Mouse (Mus musculus) cortical plate, adult 2 months (tissue): ENCODE data around the gene Zscan22.
"Not testable (repeated sequence)": the region's sequence is repeated elsewhere in the genome, so short reads cannot be mapped to it uniquely, and the experiment has no call there.

Source experiments
- CTCF ChIP-seq: fragments of 200-500 bp; IDR thresholded peaks from 2 replicates; pipeline ENCODE4 v1.5.1; 2011; ENCODE audit warnings: mild to moderate bottlenecking, control low read depth, low read length; ENCODE audit not compliant: insufficient read depth; ENCODE audit errors: extremely low read depth
- POLR2A ChIP-seq: fragments of 200-500 bp; IDR thresholded peaks from 2 replicates; pipeline ENCODE4 v1.6.1; 2011; ENCODE audit warnings: mild to moderate bottlenecking, low read length, control low read depth; ENCODE audit not compliant: insufficient read depth; ENCODE audit errors: extremely low read depth

DNA sequence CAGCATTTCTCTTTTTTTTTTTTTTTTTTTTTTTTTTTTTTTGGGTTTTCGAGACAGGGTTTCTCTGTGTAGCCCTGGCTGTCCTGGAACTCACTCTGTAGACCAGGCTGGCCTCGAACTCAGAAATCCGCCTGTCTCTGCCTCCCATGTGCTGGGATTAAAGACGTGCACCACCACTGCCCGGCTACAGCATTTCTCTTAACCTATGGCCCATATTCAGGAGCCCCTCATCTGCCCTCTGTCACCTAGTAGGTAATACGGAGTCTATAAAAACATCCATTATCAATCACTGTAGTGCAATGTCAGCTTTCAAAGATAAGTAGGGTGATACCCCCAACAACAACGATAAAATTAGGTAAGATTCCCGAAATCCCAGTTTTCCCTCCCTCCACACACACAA is 22.9 kb downstream of the Zscan22 start:
- not testable (repeated sequence) for TF ChIP-seq CTCF, POLR2A
